Mouse (Mus musculus): ENCODE measurements around the gene Cped1.
"Not testable (repeated sequence)": the region's sequence is repeated elsewhere in the genome, so short reads cannot be mapped to it uniquely, and the experiment has no call there.

Gene Cped1

DNA sequence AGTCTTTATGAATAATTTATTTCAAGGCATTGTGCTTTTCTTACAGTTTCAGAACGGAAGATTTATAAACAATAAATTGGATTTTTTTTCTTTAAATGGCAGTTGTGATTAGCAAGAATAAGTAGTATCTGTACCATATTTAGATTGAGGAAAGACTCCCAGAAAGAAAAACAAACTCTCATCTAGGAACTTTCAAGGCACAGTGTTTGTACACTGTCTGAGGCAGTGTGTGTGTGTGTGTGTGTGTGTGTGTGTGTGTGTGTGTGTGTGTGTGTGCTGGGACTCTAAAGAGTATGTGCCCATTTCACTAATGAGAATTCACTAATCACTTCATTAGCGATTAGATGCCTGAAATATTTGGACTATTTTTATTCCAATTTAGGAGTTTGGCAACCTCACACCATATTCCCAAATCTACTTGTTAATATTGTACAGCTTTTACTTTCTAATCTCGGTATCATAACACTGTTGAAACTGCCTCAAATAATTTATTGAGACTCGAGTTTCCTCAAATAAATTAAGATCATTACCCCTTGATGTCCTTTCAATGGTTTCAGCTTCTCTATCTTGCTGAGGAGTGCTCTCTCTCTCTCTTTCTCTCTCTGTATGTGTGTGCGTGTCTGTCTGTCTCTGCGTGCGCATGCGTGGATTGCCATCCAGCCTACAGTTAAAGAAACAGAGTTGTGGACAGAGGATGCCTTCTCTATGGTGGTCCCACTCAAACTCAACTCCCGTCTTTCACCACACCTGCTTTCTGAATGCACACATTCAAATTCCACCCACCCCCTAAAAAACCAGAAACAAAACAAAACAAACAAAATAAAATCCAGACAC lies 41.3 kb downstream of the Cped1 start:
- no peak for DNase-seq (ENCODE audit: low spot score in 2 of 2)

- no peak for DNase-seq (ENCODE audit: low spot score in 2 of 2)
Measured at GRCm38 (mm10) chr6:22027854-22028253, 42.1 kb downstream of the Cped1 start.

GRCm38 (mm10) chr6:22030381-22030780 lies 44.7 kb downstream of the Cped1 start:
- peak in 1 of 2 experiments; percentile 17 for DNase-seq (ENCODE audit: low spot score in 2 of 2)

DNA sequence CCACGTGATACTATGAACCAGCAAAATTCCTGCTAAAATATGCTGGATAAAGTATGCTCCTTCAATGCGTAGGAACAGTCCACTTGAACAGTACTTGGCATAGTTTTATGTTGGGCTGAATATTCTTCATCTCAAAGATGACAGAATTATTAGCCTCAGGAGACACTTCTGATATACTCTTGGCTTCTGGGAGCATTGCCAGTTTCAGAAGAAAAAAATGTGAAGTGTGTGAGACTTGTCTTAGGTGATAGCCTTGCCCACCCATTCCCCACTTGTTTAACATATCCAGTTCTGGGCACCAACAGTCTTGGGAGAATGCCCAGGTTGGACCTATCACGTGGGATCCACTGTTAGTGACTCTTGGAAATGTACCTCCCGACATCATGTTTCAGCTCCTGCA lies 47.5 kb downstream of the Cped1 start:
- DNase-seq (ENCODE audit: low spot score in 2 of 2), result no peak

DNA sequence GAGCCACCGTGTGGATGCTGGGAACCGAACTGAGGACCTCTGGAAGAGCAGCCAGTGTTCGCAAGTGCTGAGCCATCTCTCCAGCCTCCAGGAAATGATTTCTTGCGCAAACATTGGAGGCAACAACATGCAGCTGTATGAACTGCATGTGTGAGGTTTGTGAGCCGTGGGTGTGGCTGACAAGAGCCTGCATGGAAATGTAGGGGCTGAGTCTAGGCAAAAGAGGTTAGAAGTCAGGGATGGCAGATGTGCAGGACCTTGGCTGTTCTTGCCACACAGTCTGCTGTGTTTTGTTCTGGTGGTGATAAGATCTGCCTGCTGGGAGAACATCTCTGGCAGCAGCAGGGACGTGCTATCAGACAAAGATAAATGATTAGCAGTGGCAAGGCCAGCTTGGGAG lies 49.7 kb downstream of the Cped1 start:
- no peak for DNase-seq (ENCODE audit: low spot score in 2 of 2)

DNA sequence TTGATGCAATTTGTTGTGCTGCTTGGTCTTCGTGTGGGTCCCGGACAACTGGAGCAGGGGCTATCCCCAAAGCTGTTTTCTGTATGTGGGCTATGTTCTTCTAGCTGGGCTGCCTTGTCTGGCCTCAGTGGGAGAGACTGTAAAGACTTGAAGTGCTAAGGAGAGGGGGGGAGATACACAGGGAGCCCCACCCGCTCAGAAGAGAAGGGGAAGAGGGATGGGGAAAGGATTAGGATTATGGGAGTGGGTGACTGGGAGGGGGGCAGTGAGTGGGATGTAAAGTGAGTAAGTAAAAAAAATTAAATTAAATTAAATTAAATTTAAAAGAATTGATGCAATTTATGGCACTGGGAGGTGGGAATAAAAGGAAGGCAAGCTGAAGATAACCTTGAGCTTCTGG lies 50.2 kb downstream of the Cped1 start:
- no peak for DNase-seq (ENCODE audit: low spot score in 2 of 2)

GRCm38 (mm10) chr6:22036396-22036795 lies 50.7 kb downstream of the Cped1 start:
- DNase-seq (ENCODE audit: low spot score in 2 of 2), result no peak

DNA sequence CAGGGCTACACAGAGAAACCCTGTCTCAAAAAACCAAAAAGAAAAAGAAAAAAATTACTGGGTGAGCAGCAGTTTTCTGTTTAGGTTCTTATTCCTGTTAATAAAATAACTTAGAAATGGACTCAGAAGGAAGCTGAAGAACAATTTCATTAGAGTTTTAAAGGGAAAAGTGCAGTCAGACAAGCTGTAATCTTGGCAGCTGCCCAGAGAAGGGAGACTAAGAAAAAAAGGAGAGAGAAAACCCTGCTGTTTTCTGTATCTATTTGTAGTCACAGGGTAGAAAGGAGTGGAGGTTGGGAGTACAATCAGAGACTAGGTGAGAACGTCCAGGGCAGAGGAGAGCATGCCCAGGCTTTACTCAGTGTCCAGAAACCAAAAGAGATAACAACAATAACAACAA lies 51.2 kb downstream of the Cped1 start:
- DNase-seq (ENCODE audit: low spot score in 2 of 2), result no peak

DNA sequence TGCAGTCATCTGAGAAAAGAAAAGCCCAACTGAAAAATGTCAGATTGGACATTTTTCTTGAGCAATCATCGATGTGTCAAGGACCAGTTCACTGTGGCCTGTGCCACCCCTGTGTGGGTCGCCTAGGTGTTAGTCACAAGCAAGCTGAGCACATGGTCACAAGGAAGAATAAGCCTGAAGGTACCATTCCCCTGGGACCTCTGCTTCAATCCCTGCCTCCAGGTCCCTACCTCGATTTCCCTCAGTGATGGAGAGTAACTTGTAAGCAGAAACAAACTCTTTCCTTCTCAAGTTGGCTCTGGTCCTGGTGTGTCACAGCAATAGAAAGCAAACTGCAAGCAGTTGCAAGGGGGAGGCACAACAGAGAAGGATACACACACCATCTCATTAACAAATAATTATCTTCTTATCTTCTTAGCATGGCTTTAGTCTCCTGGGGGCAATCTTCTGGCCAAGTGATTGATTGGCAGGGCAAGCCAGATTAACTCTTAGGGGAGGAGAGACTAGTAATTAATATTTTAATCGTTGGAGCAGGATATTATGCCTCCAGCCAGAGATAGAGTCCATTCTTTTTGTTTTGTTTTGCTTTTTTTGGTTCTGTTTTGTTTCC lies 51.8 kb downstream of the Cped1 start:
- DNase-seq (ENCODE audit: low spot score in 2 of 2), result no peak

GRCm38 (mm10) chr6:22039666-22040065 lies 54.0 kb downstream of the Cped1 start:
- DNase-seq (ENCODE audit: low spot score in 2 of 2), result not testable (repeated sequence)

GRCm38 (mm10) chr6:22044880-22045605 lies 59.3 kb downstream of the Cped1 start:
- no peak for DNase-seq (ENCODE audit: low spot score in 2 of 2)

- DNase-seq (ENCODE audit: low spot score in 2 of 2), result no peak
Measured at GRCm38 (mm10) chr6:22047101-22047500, 61.4 kb downstream of the Cped1 start.

DNA sequence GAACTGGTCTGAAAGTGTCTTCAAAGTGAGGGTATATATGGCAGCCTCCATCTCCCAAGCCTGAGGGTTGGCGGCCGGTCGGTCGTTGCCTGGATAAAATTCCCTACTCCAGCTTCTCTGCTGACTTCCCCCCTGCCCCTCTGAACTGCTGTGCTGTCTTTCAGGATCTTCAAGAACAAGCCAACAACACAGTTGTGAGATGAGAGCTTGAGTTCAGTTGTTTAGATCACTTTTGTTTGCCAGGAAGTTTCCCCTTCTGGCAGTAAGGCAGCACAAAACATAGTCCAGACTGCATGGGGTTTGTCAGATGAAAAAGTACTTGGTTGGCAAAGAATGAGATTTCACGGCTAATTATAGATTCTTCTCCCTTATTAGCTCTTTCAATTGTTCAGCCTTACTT lies 63.4 kb downstream of the Cped1 start:
- DNase-seq (ENCODE audit: low spot score in 2 of 2), result no peak

DNA sequence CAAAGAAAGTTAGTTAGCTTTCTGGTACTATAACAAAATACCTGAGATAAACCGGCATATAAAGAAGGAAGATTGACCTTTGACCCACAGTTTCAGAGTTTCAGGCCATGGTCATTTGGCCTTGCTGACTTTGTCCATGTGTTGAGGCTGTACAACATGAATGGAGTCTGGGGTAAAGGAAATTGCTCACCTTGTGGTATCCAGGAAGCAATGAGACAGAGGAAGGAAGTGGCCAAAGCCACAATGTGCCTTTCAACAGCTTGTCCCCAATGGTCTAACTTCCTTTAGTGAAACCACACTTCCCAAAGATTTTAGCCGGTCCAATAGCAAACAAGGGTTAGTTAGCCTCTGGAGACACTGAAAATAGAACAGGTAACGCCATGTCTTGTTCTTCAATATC lies 65.8 kb downstream of the Cped1 start:
- no peak for DNase-seq (ENCODE audit: low spot score in 2 of 2)

DNA sequence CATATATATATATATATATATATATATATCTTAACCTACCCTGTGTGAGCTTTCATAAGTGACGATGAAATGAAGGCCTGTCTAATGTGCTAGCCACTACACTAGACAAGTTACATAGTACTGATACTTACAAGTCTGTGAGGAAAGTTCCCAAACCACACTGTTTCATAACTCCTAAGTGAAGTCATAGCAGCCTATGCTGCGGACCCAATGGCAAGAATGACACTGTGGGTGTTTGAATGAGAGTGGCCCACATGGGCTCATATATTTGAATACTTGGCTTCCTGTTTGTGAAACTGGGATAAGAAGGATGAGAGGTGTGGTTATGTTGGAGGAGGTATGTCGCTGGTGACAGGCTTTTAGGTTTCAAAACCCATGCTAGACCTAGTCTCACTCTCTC lies 67.3 kb downstream of the Cped1 start:
- no peak for DNase-seq (ENCODE audit: low spot score in 2 of 2)

- DNase-seq (ENCODE audit: low spot score in 2 of 2), result no peak
Measured at GRCm38 (mm10) chr6:22064341-22064740, 78.6 kb downstream of the Cped1 start.

- DNase-seq (ENCODE audit: low spot score in 2 of 2), result peak in 1 of 2 experiments; percentile 48
Measured at GRCm38 (mm10) chr6:22070603-22071322, 85.0 kb downstream of the Cped1 start.

DNA sequence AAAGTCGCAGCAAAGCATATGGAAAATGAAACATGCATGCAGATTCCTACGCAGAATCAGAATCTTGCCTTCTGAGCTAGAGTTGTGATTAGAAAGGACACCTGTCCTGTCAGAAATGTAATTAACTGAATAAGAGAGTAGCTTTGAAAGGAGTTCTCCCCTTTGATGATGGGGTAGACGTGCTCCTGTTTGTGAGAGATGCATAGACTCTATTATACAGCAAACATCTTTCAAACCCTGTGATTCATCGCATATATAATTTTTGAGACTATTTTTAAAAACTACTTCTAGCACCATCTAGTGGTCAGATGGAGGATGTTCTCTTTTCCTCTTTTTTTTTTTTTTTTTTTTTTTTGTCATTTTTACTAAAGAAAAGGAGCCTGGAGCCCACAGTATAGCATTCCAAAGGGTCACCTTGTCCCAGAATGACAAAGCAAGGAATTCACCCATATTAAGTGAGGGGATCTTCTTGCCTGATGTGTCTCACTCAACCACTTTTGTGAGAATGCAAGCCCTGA lies 85.7 kb downstream of the Cped1 start:
- peak in 1 of 2 experiments; percentile 22 for DNase-seq (ENCODE audit: low spot score in 2 of 2)

DNA sequence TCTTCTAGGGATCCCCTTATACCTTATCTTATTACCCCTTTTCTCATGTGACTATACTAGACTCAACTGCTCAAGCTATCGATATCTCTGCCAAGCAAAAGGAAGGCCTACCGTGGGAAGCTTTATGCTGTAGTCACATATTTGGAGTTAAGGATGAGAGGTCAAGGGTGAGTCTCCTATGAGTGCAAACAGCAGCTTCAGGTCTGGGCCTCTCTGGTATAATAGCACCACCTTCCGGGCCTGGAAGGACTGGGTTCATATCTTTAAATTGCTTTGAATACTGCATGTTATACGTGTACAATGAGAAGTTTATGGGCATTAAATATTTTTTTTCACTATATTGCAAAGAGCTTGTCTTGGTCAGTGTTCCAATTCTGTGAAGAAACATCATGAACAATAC lies 87.0 kb downstream of the Cped1 start:
- no peak for DNase-seq (ENCODE audit: low spot score in 2 of 2)

DNA sequence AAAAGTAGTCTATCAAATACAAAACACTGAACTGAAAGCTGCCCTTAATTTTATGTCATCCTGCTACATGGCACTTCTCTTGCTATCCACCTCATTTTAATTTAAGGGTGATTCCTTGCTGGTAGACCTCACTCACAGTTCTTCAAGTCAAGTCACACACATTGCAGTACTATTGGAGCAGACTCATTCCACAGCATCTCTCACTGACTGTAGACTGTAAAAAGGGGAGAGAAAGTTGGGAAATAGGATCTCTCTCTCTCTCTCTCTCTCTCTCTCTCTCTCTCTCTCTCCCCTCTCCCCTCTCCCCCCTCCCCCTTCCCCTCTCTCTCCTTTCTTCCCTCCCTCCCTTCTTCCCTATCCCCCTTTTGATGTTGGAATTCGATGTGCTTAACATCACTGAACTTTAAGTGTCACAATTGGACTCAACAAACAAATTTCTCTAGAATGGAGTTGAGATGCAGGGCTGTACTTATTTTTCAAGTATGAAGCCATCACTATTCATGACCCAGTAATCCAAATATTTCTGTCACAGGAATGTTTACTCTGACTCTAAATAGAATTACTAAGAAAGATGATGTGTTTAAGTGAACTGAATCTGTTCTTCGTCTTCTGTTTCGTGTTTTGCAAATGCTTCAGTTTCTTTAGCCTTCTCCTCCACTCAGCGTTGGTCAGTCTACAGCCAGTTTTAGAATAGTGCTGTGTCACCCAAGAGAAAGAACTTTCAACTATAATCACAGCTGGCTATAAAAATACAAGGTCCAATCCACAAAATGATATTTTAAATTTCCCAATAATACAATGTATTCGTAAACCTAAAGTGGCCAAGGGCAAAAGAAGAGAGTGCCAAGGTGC lies 88.7 kb downstream of the Cped1 start:
- DNase-seq (ENCODE audit: low spot score in 2 of 2), result no peak
